22 mouse cellular contexts compared by ENCODE assay signal in genomic region chr17:13215595-13215994, GRCm38 (mm10). TPM values are rescaled to one million over a fixed set of nuclear protein-coding genes. Genes with fewer than 3 reads are reported as not detected.
DNase-seq lines count a peak whose midpoint lies in the region; ATAC-seq and TF ChIP-seq lines count a peak whose summit lies in the region.
"Had no signal": no experiment of that assay in that cellular context is flagged by ENCODE, and none has a peak within 500 bp of the region (broad histone marks: within the 10 kb centered on the region; RNA-seq: fewer than 3 reads in every experiment).

No protein-coding gene starts in this region.

- no peaks in the 10 kb centered on the region for H3K27me3 ChIP-seq in stomach, postnatal 0 days (ENCODE audit: control insufficient read depth, insufficient read depth, low read length)
- H3K27me3 ChIP-seq: embryonic facial prominence, embryonic 13.5 days; hindbrain, embryonic 13.5 days; intestine, embryonic 15.5 days; lung, embryonic 15.5 days; neural tube, embryonic 12.5 days had no signal

- H3K4me1 ChIP-seq in stomach, postnatal 0 days (replicated peaks; ENCODE audit: control insufficient read depth, insufficient read depth) = no peaks in the 10 kb centered on the region
- H3K4me1 ChIP-seq: embryonic facial prominence, embryonic 13.5 days; hindbrain, embryonic 13.5 days; intestine, embryonic 15.5 days; lung, embryonic 15.5 days; neural tube, embryonic 12.5 days had no signal

- 75% methylated on average over 2 of the region's 2 CpGs for WGBS in stomach, postnatal 0 days

- no peak for TF ChIP-seq EP300 in stomach, postnatal 0 days (optimal IDR thresholded peaks at IDR 0.05)

- no peak overlapping the region for H3K4me2 ChIP-seq in stomach, postnatal 0 days (replicated peaks; ENCODE audit: low read depth)
- H3K4me2 ChIP-seq: embryonic facial prominence, embryonic 13.5 days; hindbrain, embryonic 13.5 days; intestine, embryonic 15.5 days; lung, embryonic 15.5 days; neural tube, embryonic 12.5 days had no signal

- no peak overlapping the region for H3K9ac ChIP-seq in stomach, postnatal 0 days (ENCODE audit: low read length)
- H3K9ac ChIP-seq: embryonic facial prominence, embryonic 13.5 days; hindbrain, embryonic 13.5 days; intestine, embryonic 15.5 days; lung, embryonic 15.5 days; neural tube, embryonic 12.5 days had no signal

- no peak overlapping the region for H3K27ac ChIP-seq in gastrocnemius, adult 2 months
- H3K27ac ChIP-seq in stomach, postnatal 0 days (replicated peaks) = no peak overlapping the region
- H3K27ac ChIP-seq: embryonic facial prominence, embryonic 13.5 days; hindbrain, embryonic 13.5 days; intestine, embryonic 15.5 days; lung, embryonic 15.5 days; neural tube, embryonic 12.5 days had no signal

- H3K4me3 ChIP-seq in gastrocnemius, adult 2 months = no peak overlapping the region
- H3K4me3 ChIP-seq in stomach, postnatal 0 days (ENCODE audit: low read depth, low read length) = no peak overlapping the region
- H3K4me3 ChIP-seq: embryonic facial prominence, embryonic 13.5 days; hindbrain, embryonic 13.5 days; intestine, embryonic 15.5 days; lung, embryonic 15.5 days; neural tube, embryonic 12.5 days had no signal

- DNase-seq in gastrocnemius, adult 2 months = peak; percentile 41
- DNase-seq in gastrocnemius, adult 8-10 months (ENCODE audit: low spot score in 2 of 2) = no peak
- DNase-seq in kidney, postnatal 4 days = peak; percentile 23 to 37
- no peak for DNase-seq in kidney, postnatal 10 days
- peak; percentile 41 for DNase-seq in lung, postnatal 10 days
- DNase-seq in lung, postnatal 4 days = no peak
- peak; percentile 15 for DNase-seq in stomach, postnatal 0 days (ENCODE audit: low spot score)
- DNase-seq: adrenal gland, postnatal 36 days; cerebellum, adult 9-10 months; gastrocnemius, postnatal 25 days; liver; thymus, postnatal 36 days had no signal

- intact Hi-C loops in gastrocnemius, adult 2 months (cut with DNase I) = no loop called here

- peak; percentile 24; the same call in 1 of the 2 replicates for TF ChIP-seq CTCF in gastrocnemius, adult 2 months (IDR thresholded peaks at IDR 0.05)
- TF ChIP-seq CTCF in stomach, postnatal 0 days (IDR thresholded peaks at IDR 0.05; ENCODE audit: low read depth) = no peak

- H3K36me3 ChIP-seq in stomach, postnatal 0 days (ENCODE audit: control insufficient read depth, insufficient read depth, low read length) = no peaks in the 10 kb centered on the region
- H3K36me3 ChIP-seq: embryonic facial prominence, embryonic 13.5 days; hindbrain, embryonic 13.5 days; intestine, embryonic 15.5 days; lung, embryonic 15.5 days; neural tube, embryonic 12.5 days had no signal

- H3K9me3 ChIP-seq in stomach, postnatal 0 days (ENCODE audit: control insufficient read depth, low read length) = peaks cover 55% of the 10 kb centered on the region

- ATAC-seq in stomach, postnatal 0 days (ENCODE audit: low FRiP score, low TSS enrichment) = no peak
- ATAC-seq: intestine, embryonic 15.5 days had no signal

RNA-seq across cellular contexts. Expression of gene Smok2a, which starts 5.4 kb away (rescaled TPM):
- total RNA-seq in gastrocnemius, adult 2 months (2021) = not detected
- not detected for total RNA-seq in gastrocnemius, adult 8-10 months (2022)
- 0.08 TPM in 1 of 2 replicates, not detected in the other for polyA plus RNA-seq in stomach, postnatal 0 days (2015; fragmentation: Nextera tagmentation; extraction: Ambion mirVana)
- total RNA-seq: adrenal gland, postnatal 36 days; gastrocnemius, postnatal 25 days; layer of hippocampus, postnatal 14 days; left cerebral cortex, postnatal 36 days; monocyte, adult 5-6 weeks had no signal
- polyA plus RNA-seq: embryonic facial prominence, embryonic 13.5 days; heart, embryonic 16.5 days; hindbrain, embryonic 13.5 days; intestine, embryonic 15.5 days; kidney, embryonic 16.5 days; lung, embryonic 15.5 days; neural tube, embryonic 12.5 days had no signal

RNA-seq across cellular contexts. Expression of gene Smok2b, which starts 14.5 kb away (rescaled TPM):
- not detected for total RNA-seq in gastrocnemius, adult 2 months (2021)
- not detected for total RNA-seq in gastrocnemius, adult 8-10 months (2022)
- 0.07 TPM in 1 of 2 replicates, not detected in the other for polyA plus RNA-seq in stomach, postnatal 0 days (2015; fragmentation: Nextera tagmentation; extraction: Ambion mirVana)
- total RNA-seq: adrenal gland, postnatal 36 days; gastrocnemius, postnatal 25 days; layer of hippocampus, postnatal 14 days; left cerebral cortex, postnatal 36 days; monocyte, adult 5-6 weeks had no signal
- polyA plus RNA-seq: embryonic facial prominence, embryonic 13.5 days; heart, embryonic 16.5 days; hindbrain, embryonic 13.5 days; intestine, embryonic 15.5 days; kidney, embryonic 16.5 days; lung, embryonic 15.5 days; neural tube, embryonic 12.5 days had no signal

Comparison
In these comparisons a context has a peak if more than half of its experiments do, and no peak if none do; other contexts are left out.
1. DNase-seq: peak in gastrocnemius, adult 2 months (single experiment), kidney, postnatal 4 days (2 of 2), lung, postnatal 10 days (single experiment) and stomach, postnatal 0 days (single experiment); none in gastrocnemius, adult 8-10 months (0 of 2), kidney, postnatal 10 days (single experiment) and lung, postnatal 4 days (0 of 2).